In the genomic region with DNA sequence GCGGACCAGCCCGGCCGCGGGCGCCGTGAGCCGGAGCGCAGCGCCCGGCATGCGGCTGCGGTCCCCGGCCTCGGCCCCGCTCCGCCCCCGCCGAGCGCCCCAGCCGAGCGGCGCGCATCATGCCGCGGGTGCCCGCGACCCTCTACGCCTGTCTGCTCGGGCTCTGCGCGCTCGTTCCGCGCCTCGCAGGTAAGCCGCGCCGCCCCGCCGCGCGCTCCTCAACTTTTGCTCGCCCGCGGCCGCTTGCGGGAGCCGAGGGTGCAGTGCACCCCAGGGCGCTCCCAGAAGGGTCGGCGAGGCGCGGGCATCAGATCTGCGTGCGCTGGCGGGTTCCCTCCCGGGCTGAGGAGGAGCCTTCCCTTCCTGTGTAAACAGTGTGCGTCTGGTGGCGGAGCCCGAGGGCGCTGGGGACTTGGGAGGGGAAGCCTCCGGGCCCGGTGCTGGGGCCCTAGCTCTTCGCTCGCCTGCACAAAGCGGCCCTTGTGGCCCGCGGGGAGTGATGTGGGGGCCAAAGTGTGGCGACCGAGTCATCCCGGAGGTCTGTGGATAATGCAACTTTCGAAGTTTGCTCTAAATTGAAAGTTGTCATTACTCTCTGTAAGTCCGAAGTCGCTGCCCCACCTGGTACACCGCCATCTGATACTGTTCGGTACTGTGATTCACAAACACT, we compare ENCODE assay signal across 8 mouse cellular contexts. TPM values are rescaled to one million over a fixed set of nuclear protein-coding genes. Genes with fewer than 3 reads are reported as not detected.
DNase-seq lines count a peak whose midpoint lies in the region; ATAC-seq and TF ChIP-seq lines count a peak whose summit lies in the region.

No protein-coding gene starts in this region.

- WGBS in hindbrain, postnatal 0 days: 3% methylated on average over 59 of the region's 76 CpGs
- WGBS in midbrain, embryonic 14.5 days: under 1% methylated on average over 74 of the region's 76 CpGs

- no peak for TF ChIP-seq CTCF in hindbrain, postnatal 0 days (IDR thresholded peaks at IDR 0.05; ENCODE audit: low read depth)

- peaks cover 14% of the 10 kb centered on the region; the same call in 1 of the 2 replicates for H3K27me3 ChIP-seq in hindbrain, postnatal 0 days (ENCODE audit: insufficient read depth, low read length)
- peaks cover 27% of the 10 kb centered on the region for H3K27me3 ChIP-seq in midbrain, embryonic 14.5 days (ENCODE audit: control insufficient read depth, insufficient read depth, low read length)

- peak; percentile 34 for DNase-seq in right cerebral cortex, postnatal 25 days
- no peak for DNase-seq in right cerebral cortex, adult 18-20 months
- DNase-seq in cerebellum, adult 9-11 months: peak; percentile 63
- DNase-seq in gastrocnemius, postnatal 25 days: peak; percentile 52
- DNase-seq in hindbrain, postnatal 0 days (ENCODE audit: low spot score): peak; percentile 39
- peak; percentile 29 for DNase-seq in liver
- DNase-seq in midbrain, embryonic 14.5 days: peak; percentile 76
- DNase-seq in thymus, postnatal 0 days (ENCODE audit: low spot score): peak; percentile 51

- peaks cover 6% of the 10 kb centered on the region; the same call in 1 of the 2 replicates for H3K4me1 ChIP-seq in hindbrain, postnatal 0 days (ENCODE audit: insufficient read depth, low read length)
- H3K4me1 ChIP-seq in midbrain, embryonic 14.5 days (ENCODE audit: control insufficient read depth, insufficient read depth, low read length): peaks cover 18% of the 10 kb centered on the region

- no peaks in the 10 kb centered on the region for H3K9me3 ChIP-seq in hindbrain, postnatal 0 days (ENCODE audit: low read length)
- no peaks in the 10 kb centered on the region for H3K9me3 ChIP-seq in midbrain, embryonic 14.5 days (ENCODE audit: control insufficient read depth, low read length)

- H3K27ac ChIP-seq in hindbrain, postnatal 0 days: peak overlapping the region; percentile 37
- no peak overlapping the region for H3K27ac ChIP-seq in midbrain, embryonic 14.5 days (replicated peaks; ENCODE audit: low read depth, low read length)

- H3K4me3 ChIP-seq in hindbrain, postnatal 0 days (ENCODE audit: low read length): peak overlapping the region; percentile 56
- H3K4me3 ChIP-seq in midbrain, embryonic 14.5 days (replicated peaks; ENCODE audit: low read depth, low read length): peak overlapping the region; percentile 63

- ATAC-seq in hindbrain, postnatal 0 days: peak; percentile 75
- peak; percentile 57; the same call in 1 of the 2 replicates for ATAC-seq in midbrain, embryonic 14.5 days (ENCODE audit: low FRiP score, low TSS enrichment)

- peak overlapping the region; percentile 74 for H3K4me2 ChIP-seq in hindbrain, postnatal 0 days (ENCODE audit: low read depth, low read length)
- H3K4me2 ChIP-seq in midbrain, embryonic 14.5 days (ENCODE audit: low read length): peak overlapping the region; percentile 99

- H3K36me3 ChIP-seq in hindbrain, postnatal 0 days (ENCODE audit: insufficient read depth, low read length): no peaks in the 10 kb centered on the region
- no peaks in the 10 kb centered on the region for H3K36me3 ChIP-seq in midbrain, embryonic 14.5 days (ENCODE audit: control insufficient read depth, insufficient read depth, low read length)

- H3K9ac ChIP-seq in hindbrain, postnatal 0 days (replicated peaks; ENCODE audit: low read length): peak overlapping the region; percentile 50
- peak overlapping the region; percentile 57 for H3K9ac ChIP-seq in midbrain, embryonic 14.5 days (replicated peaks; ENCODE audit: low read length)

RNA-seq across cellular contexts. Expression of a gene that starts 0.5 kb away (rescaled TPM):
- 10 to 100 TPM; 44.4 to 45.9 TPM for total RNA-seq in gastrocnemius, postnatal 25 days (2021)
- 46.7 and 52.8 TPM in 2 replicates for total RNA-seq in hindbrain, postnatal 0 days (2014; rRNA removed)
- polyA plus RNA-seq in hindbrain, postnatal 0 days (2015; fragmentation: Nextera tagmentation; extraction: Ambion mirVana): 18.4 and 20.0 TPM in 2 replicates
- polyA plus RNA-seq in midbrain, embryonic 14.5 days (2014; fragmentation: Nextera tagmentation; extraction: Ambion mirVana): 19.2 and 19.3 TPM in 2 replicates
- polyA plus RNA-seq in thymus, postnatal 0 days (2015; fragmentation: Nextera tagmentation; extraction: Ambion mirVana): 5.1 and 5.5 TPM in 2 replicates

RNA-seq across cellular contexts. Expression of a gene that starts 36.1 kb away (rescaled TPM):
- not detected for total RNA-seq in gastrocnemius, postnatal 25 days (2021)
- total RNA-seq in hindbrain, postnatal 0 days (2014; rRNA removed): not detected in 2 replicates
- polyA plus RNA-seq in hindbrain, postnatal 0 days (2015; fragmentation: Nextera tagmentation; extraction: Ambion mirVana): 0.06 TPM in 1 of 2 replicates, not detected in the other
- not detected in 2 replicates for polyA plus RNA-seq in midbrain, embryonic 14.5 days (2014; fragmentation: Nextera tagmentation; extraction: Ambion mirVana)
- 0.48 and 0.69 TPM in 2 replicates for polyA plus RNA-seq in thymus, postnatal 0 days (2015; fragmentation: Nextera tagmentation; extraction: Ambion mirVana)
